Mouse (Mus musculus): ENCODE measurements around the gene Uqcr11.

GRCm38 (mm10) chr10:80389185-80389708, 17.4 kb downstream of the Uqcr11 start:
- TF ChIP-seq POLR2A (IDR thresholded peaks at IDR 0.05; ENCODE audit: low read depth, low read length) (no peak), CTCF (IDR thresholded peaks at IDR 0.05; ENCODE audit: borderline replicate concordance, insufficient read depth, low read length) (no peak)

Data from embryonic fibroblast, embryonic 13.5 days (primary cell).